Mouse (Mus musculus): ENCODE measurements around the gene Glcci1. TPM values are rescaled to one million over a fixed set of nuclear protein-coding genes. Genes with fewer than 3 reads are reported as not detected.

The Glcci1 gene
- polyA plus RNA-seq, 1 experiment from 2014 or later, result 8.0 TPM

DNA sequence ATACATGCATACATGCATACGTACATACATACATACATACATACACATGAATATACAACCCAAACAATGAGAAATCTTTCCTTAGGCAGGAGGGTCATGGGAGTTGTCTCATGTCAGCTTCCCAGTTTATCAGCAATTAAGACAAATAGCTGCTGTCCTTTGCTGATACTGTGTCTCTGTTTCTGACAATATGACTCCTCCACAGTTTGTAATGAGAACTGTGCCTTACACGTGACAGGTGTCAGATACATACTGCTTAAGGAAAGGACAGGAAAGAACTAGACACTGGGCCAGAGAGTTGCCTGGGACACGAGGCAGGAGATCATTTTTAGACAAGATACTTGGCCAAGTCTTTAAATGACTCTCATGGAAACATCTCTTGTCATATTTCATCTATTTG, 35.1 kb upstream of the Glcci1 start:
- Histone ChIP-seq H3K4me3 (ENCODE audit: low read depth, low read length) (no peak overlapping the region), H3K4me1 (replicated peaks; ENCODE audit: control insufficient read depth, insufficient read depth, low read length) (peaks cover 8% of the 10 kb centered on the region; the same call in 1 of the 2 replicates), H3K9ac (ENCODE audit: low read length) (no peak overlapping the region), H3K4me2 (ENCODE audit: low read length) (no peak overlapping the region), H3K36me3 (ENCODE audit: control insufficient read depth, insufficient read depth, low read length) (no peaks in the 10 kb centered on the region), H3K9me3 (ENCODE audit: control insufficient read depth, low read length) (no peaks in the 10 kb centered on the region), H3K27me3 (replicated peaks; ENCODE audit: control insufficient read depth, insufficient read depth, low read length) (no peaks in the 10 kb centered on the region), H3K27ac (ENCODE audit: low read depth) (no peak overlapping the region)
- WGBS, result 72% methylated on average over 3 of the region's 3 CpGs
- DNase-seq (ENCODE audit: low spot score), result no peak
- no peak for ATAC-seq (replicated peaks; ENCODE audit: low FRiP score, low TSS enrichment, low read depth)

DNA sequence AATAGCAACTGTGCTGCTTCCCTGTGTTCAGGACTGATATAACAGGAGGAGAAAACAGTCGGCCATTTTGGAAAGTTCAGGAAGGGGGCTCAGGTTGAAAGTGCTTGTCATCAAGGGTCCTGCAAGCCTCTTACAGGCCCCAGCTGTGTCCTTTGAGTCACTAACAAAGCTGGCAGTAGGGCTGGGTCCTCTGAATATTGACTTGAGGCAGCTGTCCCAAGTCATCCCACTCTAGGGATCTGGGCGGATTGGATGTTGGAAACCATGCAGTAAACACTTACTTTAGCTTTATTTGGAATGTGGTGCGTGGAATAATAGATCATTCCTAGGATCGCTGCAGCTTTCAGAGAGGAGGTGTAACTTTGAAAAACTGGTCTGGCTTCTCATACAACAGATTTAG, 34.6 kb upstream of the Glcci1 start:
- H3K4me1 ChIP-seq (replicated peaks; ENCODE audit: control insufficient read depth, insufficient read depth, low read length), result peaks cover 8% of the 10 kb centered on the region; the same call in 1 of the 2 replicates
- H3K9me3 ChIP-seq (ENCODE audit: control insufficient read depth, low read length), result no peaks in the 10 kb centered on the region
- no peak overlapping the region for H3K4me2 ChIP-seq (ENCODE audit: low read length)
- H3K4me3 ChIP-seq (ENCODE audit: low read depth, low read length), result no peak overlapping the region
- H3K27me3 ChIP-seq (replicated peaks; ENCODE audit: control insufficient read depth, insufficient read depth, low read length), result no peaks in the 10 kb centered on the region
- no peak overlapping the region for H3K9ac ChIP-seq (ENCODE audit: low read length)
- ATAC-seq (replicated peaks; ENCODE audit: low FRiP score, low TSS enrichment, low read depth) (no peak), DNase-seq (ENCODE audit: low spot score) (no peak)
- 64% methylated on average over 4 of the region's 4 CpGs for WGBS
- no peaks in the 10 kb centered on the region for H3K36me3 ChIP-seq (ENCODE audit: control insufficient read depth, insufficient read depth, low read length)
- no peak overlapping the region for H3K27ac ChIP-seq (ENCODE audit: low read depth)

- Histone ChIP-seq H3K27ac (ENCODE audit: low read depth) (no peak overlapping the region), H3K9ac (ENCODE audit: low read length) (no peak overlapping the region), H3K4me2 (ENCODE audit: low read length) (no peak overlapping the region), H3K4me3 (ENCODE audit: low read depth, low read length) (no peak overlapping the region), H3K9me3 (ENCODE audit: control insufficient read depth, low read length) (no peaks in the 10 kb centered on the region), H3K36me3 (ENCODE audit: control insufficient read depth, insufficient read depth, low read length) (no peaks in the 10 kb centered on the region), H3K4me1 (replicated peaks; ENCODE audit: control insufficient read depth, insufficient read depth, low read length) (0 out of 2 replicates have a peak, but pooled peaks cover 2% of the 10 kb centered on the region), H3K27me3 (replicated peaks; ENCODE audit: control insufficient read depth, insufficient read depth, low read length) (no peaks in the 10 kb centered on the region)
- DNase-seq (ENCODE audit: low spot score) (no peak), ATAC-seq (replicated peaks; ENCODE audit: low FRiP score, low TSS enrichment, low read depth) (no peak)
- WGBS, result 57% methylated on average over 1 of the region's 1 CpGs
Measured at GRCm38 (mm10) chr6:8479176-8479575, 30.2 kb upstream of the Glcci1 start.

DNA sequence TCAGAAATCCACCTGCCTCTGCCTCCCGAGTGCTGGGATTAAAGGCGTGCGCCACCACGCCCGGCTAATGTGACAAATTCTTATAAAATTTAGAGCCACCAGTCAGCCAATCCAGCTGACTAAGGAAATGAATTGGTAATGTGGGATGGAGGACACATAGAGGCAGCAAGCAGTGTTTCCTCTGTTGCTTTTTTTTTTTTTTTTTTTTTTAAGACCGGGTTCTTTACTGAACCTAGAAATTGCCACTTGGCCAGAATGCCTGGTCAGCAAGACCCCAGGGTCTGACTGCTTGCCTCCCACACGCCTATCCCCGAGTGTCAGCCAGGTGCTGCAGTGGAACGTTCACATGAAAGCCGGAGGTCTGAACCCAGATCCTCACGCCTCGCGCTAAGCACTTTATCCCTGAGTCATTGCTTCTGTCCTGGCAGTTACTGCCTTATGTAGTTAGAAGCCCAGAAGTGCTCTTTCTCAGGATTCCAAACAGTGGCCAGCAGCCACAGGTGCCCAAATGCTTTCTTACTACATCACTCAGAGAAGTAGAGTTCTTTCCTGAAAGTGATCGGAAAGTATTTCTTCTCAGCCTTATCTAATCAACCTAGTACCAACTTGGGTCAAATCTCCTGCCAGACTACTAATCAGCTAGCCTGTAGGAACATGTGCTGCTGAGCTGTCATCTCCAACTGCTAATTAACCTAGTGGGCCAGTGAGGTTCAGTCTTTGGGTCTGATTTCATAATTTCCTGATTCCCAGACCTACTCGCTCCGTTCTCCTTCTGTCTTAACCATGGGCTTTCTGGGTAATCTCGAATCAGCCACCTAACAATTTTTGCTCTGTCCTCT, 24.7 kb upstream of the Glcci1 start:
- Histone ChIP-seq H3K9ac (ENCODE audit: low read length) (no peak overlapping the region), H3K27me3 (replicated peaks; ENCODE audit: control insufficient read depth, insufficient read depth, low read length) (no peaks in the 10 kb centered on the region), H3K36me3 (ENCODE audit: control insufficient read depth, insufficient read depth, low read length) (no peaks in the 10 kb centered on the region), H3K27ac (ENCODE audit: low read depth) (no peak overlapping the region), H3K4me1 (replicated peaks; ENCODE audit: control insufficient read depth, insufficient read depth, low read length) (no peaks in the 10 kb centered on the region), H3K9me3 (ENCODE audit: control insufficient read depth, low read length) (no peaks in the 10 kb centered on the region), H3K4me2 (ENCODE audit: low read length) (no peak overlapping the region), H3K4me3 (ENCODE audit: low read depth, low read length) (no peak overlapping the region)
- WGBS, result 92% methylated on average over 17 of the region's 17 CpGs
- DNase-seq (ENCODE audit: low spot score), result no peak
- ATAC-seq (replicated peaks; ENCODE audit: low FRiP score, low TSS enrichment, low read depth), result no peak

- no peak overlapping the region for H3K4me2 ChIP-seq (ENCODE audit: low read length)
- no peak for ATAC-seq (replicated peaks; ENCODE audit: low FRiP score, low TSS enrichment, low read depth)
- no peaks in the 10 kb centered on the region for H3K27me3 ChIP-seq (replicated peaks; ENCODE audit: control insufficient read depth, insufficient read depth, low read length)
- WGBS, result 72% methylated on average over 16 of the region's 16 CpGs
- H3K27ac ChIP-seq (ENCODE audit: low read depth), result no peak overlapping the region
- no peaks in the 10 kb centered on the region for H3K4me1 ChIP-seq (replicated peaks; ENCODE audit: control insufficient read depth, insufficient read depth, low read length)
- no peaks in the 10 kb centered on the region for H3K9me3 ChIP-seq (ENCODE audit: control insufficient read depth, low read length)
- no peak overlapping the region for H3K9ac ChIP-seq (ENCODE audit: low read length)
- no peak overlapping the region for H3K4me3 ChIP-seq (ENCODE audit: low read depth, low read length)
- no peaks in the 10 kb centered on the region for H3K36me3 ChIP-seq (ENCODE audit: control insufficient read depth, insufficient read depth, low read length)
- no peak for DNase-seq (ENCODE audit: low spot score)
Measured at GRCm38 (mm10) chr6:8485414-8486175, 23.8 kb upstream of the Glcci1 start.

DNA sequence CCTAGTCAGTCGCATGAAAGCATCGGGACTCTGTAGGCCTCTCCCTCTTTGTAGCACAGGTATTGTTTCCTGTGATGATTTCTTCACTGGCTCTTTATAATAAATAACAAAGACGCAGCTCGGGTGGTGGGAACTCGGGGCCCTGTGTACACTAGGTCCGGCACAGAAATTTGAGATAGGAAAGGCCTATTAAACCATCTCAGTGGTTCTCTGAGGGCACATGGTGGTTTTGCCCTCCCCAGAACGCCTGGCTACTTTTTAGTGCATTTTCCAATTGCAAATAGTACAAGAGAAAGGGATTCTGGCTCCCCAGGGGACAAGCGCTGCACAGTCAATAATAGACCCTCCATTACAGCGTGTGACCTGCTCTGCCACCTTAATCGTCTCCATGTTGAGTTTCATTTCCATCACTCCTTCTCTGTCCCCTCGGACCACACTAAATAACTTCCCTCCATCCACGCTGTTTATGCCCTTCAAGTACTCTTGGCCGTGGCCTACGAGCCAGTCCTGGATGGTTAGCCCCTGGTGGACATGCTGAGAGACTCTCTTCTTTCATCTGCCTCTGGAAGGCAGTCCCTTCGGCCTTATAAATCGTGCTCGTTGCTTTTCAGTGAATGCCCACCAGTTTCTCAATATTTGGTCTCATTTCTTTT, 22.9 kb upstream of the Glcci1 start:
- Histone ChIP-seq H3K36me3 (ENCODE audit: control insufficient read depth, insufficient read depth, low read length) (no peaks in the 10 kb centered on the region), H3K9me3 (ENCODE audit: control insufficient read depth, low read length) (no peaks in the 10 kb centered on the region), H3K4me3 (ENCODE audit: low read depth, low read length) (no peak overlapping the region), H3K9ac (ENCODE audit: low read length) (no peak overlapping the region), H3K4me1 (replicated peaks; ENCODE audit: control insufficient read depth, insufficient read depth, low read length) (no peaks in the 10 kb centered on the region), H3K27ac (ENCODE audit: low read depth) (no peak overlapping the region), H3K4me2 (ENCODE audit: low read length) (no peak overlapping the region), H3K27me3 (replicated peaks; ENCODE audit: control insufficient read depth, insufficient read depth, low read length) (no peaks in the 10 kb centered on the region)
- ATAC-seq (replicated peaks; ENCODE audit: low FRiP score, low TSS enrichment, low read depth), result no peak
- no peak for DNase-seq (ENCODE audit: low spot score)
- WGBS, result 88% methylated on average over 17 of the region's 17 CpGs

DNA sequence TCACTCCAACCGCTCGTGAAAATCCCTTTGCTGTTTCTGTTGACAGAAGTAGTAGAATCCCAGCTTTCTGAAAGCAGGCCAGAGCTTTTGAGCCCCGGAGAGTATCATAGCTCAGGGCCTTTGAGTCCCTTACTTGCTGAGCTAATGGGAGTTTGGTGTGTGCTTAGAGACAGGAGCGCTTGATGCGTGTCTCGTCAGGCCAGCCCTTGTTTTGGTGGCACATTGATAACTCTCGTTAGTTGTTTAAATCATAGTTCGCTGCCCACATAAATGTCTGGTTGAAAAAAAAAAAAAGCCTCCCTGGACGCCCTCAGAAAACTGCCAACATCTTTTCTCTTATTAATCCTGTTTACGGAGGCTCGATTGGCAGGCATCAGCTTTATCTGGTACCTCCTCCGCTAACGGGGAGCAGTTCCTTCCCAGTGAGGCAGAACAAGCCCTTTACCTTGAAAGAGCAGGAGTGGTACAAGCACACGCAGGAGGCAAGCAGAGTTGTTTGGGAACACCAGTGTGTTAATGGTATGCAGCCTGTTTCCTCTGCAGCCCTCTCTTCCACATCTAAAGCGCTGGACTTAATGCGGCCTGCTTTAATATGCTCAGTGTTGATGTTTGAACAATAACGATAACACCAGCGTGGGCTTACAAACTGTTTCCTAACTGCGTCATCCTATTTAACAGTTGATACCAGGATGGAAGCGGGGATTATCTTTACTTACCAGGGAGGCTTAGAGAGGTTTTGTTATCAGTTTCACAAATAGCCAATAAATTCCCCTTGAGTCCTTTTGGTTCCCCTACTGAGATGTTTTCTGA, 22.2 kb upstream of the Glcci1 start:
- DNase-seq (ENCODE audit: low spot score) (no peak), ATAC-seq (replicated peaks; ENCODE audit: low FRiP score, low TSS enrichment, low read depth) (no peak)
- Histone ChIP-seq H3K27ac (ENCODE audit: low read depth) (no peak overlapping the region), H3K4me1 (replicated peaks; ENCODE audit: control insufficient read depth, insufficient read depth, low read length) (no peaks in the 10 kb centered on the region), H3K4me2 (ENCODE audit: low read length) (no peak overlapping the region), H3K9me3 (ENCODE audit: control insufficient read depth, low read length) (no peaks in the 10 kb centered on the region), H3K4me3 (ENCODE audit: low read depth, low read length) (no peak overlapping the region), H3K9ac (ENCODE audit: low read length) (no peak overlapping the region), H3K36me3 (ENCODE audit: control insufficient read depth, insufficient read depth, low read length) (no peaks in the 10 kb centered on the region), H3K27me3 (replicated peaks; ENCODE audit: control insufficient read depth, insufficient read depth, low read length) (no peaks in the 10 kb centered on the region)
- WGBS, result 61% methylated on average over 20 of the region's 20 CpGs

DNA sequence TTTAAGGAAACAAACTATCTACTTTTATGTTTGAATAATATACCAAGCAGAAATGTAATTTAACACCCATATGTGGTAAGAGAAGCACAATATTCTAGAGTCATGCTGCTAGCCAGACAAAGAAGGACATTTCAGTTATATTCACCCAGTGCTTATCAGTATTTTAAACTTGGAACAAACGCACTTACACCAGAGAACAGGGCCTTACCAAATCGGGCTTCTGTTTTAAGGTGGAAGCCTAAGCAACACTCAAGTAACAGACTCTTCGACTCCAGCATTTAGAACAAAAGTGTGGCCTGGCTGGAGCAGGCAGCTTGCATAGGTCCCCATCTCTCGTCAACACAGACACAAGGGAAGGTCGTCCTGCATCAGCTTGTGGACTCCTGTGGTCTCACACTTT, 21.2 kb upstream of the Glcci1 start:
- no peaks in the 10 kb centered on the region for H3K27me3 ChIP-seq (replicated peaks; ENCODE audit: control insufficient read depth, insufficient read depth, low read length)
- no peak overlapping the region for H3K4me2 ChIP-seq (ENCODE audit: low read length)
- H3K27ac ChIP-seq (ENCODE audit: low read depth), result no peak overlapping the region
- H3K36me3 ChIP-seq (ENCODE audit: control insufficient read depth, insufficient read depth, low read length), result no peaks in the 10 kb centered on the region
- WGBS, result 51% methylated on average over 5 of the region's 5 CpGs
- no peak for DNase-seq (ENCODE audit: low spot score)
- no peaks in the 10 kb centered on the region for H3K9me3 ChIP-seq (ENCODE audit: control insufficient read depth, low read length)
- no peak overlapping the region for H3K4me3 ChIP-seq (ENCODE audit: low read depth, low read length)
- H3K4me1 ChIP-seq (replicated peaks; ENCODE audit: control insufficient read depth, insufficient read depth, low read length), result no peaks in the 10 kb centered on the region
- no peak for ATAC-seq (replicated peaks; ENCODE audit: low FRiP score, low TSS enrichment, low read depth)
- H3K9ac ChIP-seq (ENCODE audit: low read length), result no peak overlapping the region
